Mouse (Mus musculus): Measurements from ENCODE around the gene Acer1. TPM values are rescaled to one million over a fixed set of nuclear protein-coding genes. Genes with fewer than 3 reads are reported as not detected.

Acer1 gene
- not detected in 2 replicates for polyA plus RNA-seq (2016; fragmentation: Nextera tagmentation; extraction: Ambion mirVana)

GRCm38 (mm10) chr17:56982013-56982412 lies at the start of gene Acer1:
Gene Acer1, minus strand, starts transcription at chr17:56982126.
- no peak for DNase-seq (ENCODE audit: low spot score)
- Histone ChIP-seq H3K36me3 (replicated peaks) (no peaks in the 10 kb centered on the region), H3K4me3 (no peak within 1 kb of the TSS), H3K27me3 (replicated peaks; ENCODE audit: low read depth, poor library complexity, severe bottlenecking) (no peaks in the 10 kb centered on the region), H3K9me3 (no peaks in the 10 kb centered on the region), H3K27ac (replicated peaks) (no peak within 1 kb of the TSS), H3K4me1 (no peaks in the 10 kb centered on the region)
- 71% methylated on average over 5 of the region's 5 CpGs for WGBS

GRCm38 (mm10) chr17:57030931-57031660 lies 49.2 kb upstream of the Acer1 start, which contains the start of gene Khsrp:
Gene Khsrp, minus strand, starts transcription at chr17:57031522.
- Histone ChIP-seq H3K27me3 (replicated peaks; ENCODE audit: low read depth, poor library complexity, severe bottlenecking) (no peaks in the 10 kb centered on the region), H3K4me3 (peak within 1 kb of the TSS; percentile 84), H3K4me1 (peaks cover 24% of the 10 kb centered on the region), H3K9me3 (no peaks in the 10 kb centered on the region), H3K27ac (replicated peaks) (peak within 1 kb of the TSS; percentile 99), H3K36me3 (replicated peaks) (peaks cover 36% of the 10 kb centered on the region)
- DNase-seq (ENCODE audit: low spot score): peak; percentile 77
- under 1% methylated on average over 99 of the region's 99 CpGs for WGBS

GRCm38 (mm10) chr17:57029691-57030090 lies 47.8 kb upstream of the Acer1 start:
- Histone ChIP-seq H3K36me3 (replicated peaks) (peaks cover 50% of the 10 kb centered on the region), H3K9me3 (no peaks in the 10 kb centered on the region), H3K27me3 (replicated peaks; ENCODE audit: low read depth, poor library complexity, severe bottlenecking) (no peaks in the 10 kb centered on the region), H3K4me1 (peaks cover 24% of the 10 kb centered on the region), H3K27ac (replicated peaks) (0 out of 2 replicates have a peak overlapping the region, but pooled peaks have one; percentile 99), H3K4me3 (peak overlapping the region; percentile 84)
- no peak for DNase-seq (ENCODE audit: low spot score)
- 56% methylated on average over 8 of the region's 8 CpGs for WGBS

- no peaks in the 10 kb centered on the region for H3K9me3 ChIP-seq
- no peak overlapping the region for H3K4me3 ChIP-seq
- H3K27ac ChIP-seq (replicated peaks): no peak overlapping the region
- 93% methylated on average over 4 of the region's 4 CpGs for WGBS
- peaks cover 23% of the 10 kb centered on the region for H3K4me1 ChIP-seq
- H3K36me3 ChIP-seq (replicated peaks): peaks cover 72% of the 10 kb centered on the region
- H3K27me3 ChIP-seq (replicated peaks; ENCODE audit: low read depth, poor library complexity, severe bottlenecking): no peaks in the 10 kb centered on the region
- no peak for DNase-seq (ENCODE audit: low spot score)
These were observed 45.5 kb upstream of the Acer1 start for GRCm38 (mm10) chr17:57027471-57027870.

GRCm38 (mm10) chr17:57020960-57021359 lies 39.0 kb upstream of the Acer1 start:
- Histone ChIP-seq H3K27ac (replicated peaks) (no peak overlapping the region), H3K4me1 (no peaks in the 10 kb centered on the region), H3K27me3 (replicated peaks; ENCODE audit: low read depth, poor library complexity, severe bottlenecking) (no peaks in the 10 kb centered on the region), H3K4me3 (no peak overlapping the region), H3K9me3 (no peaks in the 10 kb centered on the region), H3K36me3 (replicated peaks) (peaks cover 72% of the 10 kb centered on the region)
- DNase-seq (ENCODE audit: low spot score): no peak
- 93% methylated on average over 5 of the region's 5 CpGs for WGBS

GRCm38 (mm10) chr17:57019693-57020092 lies 37.8 kb upstream of the Acer1 start:
- DNase-seq (ENCODE audit: low spot score): no peak
- H3K27ac ChIP-seq (replicated peaks): no peak overlapping the region
- WGBS: 88% methylated on average over 2 of the region's 2 CpGs
- H3K4me1 ChIP-seq: no peaks in the 10 kb centered on the region
- H3K4me3 ChIP-seq: no peak overlapping the region
- no peaks in the 10 kb centered on the region for H3K9me3 ChIP-seq
- peaks cover 59% of the 10 kb centered on the region for H3K36me3 ChIP-seq (replicated peaks)
- no peaks in the 10 kb centered on the region for H3K27me3 ChIP-seq (replicated peaks; ENCODE audit: low read depth, poor library complexity, severe bottlenecking)

GRCm38 (mm10) chr17:57012245-57012795 lies 30.4 kb upstream of the Acer1 start:
- Histone ChIP-seq H3K27ac (replicated peaks) (peak overlapping the region; percentile 94), H3K9me3 (no peaks in the 10 kb centered on the region), H3K27me3 (replicated peaks; ENCODE audit: low read depth, poor library complexity, severe bottlenecking) (no peaks in the 10 kb centered on the region), H3K4me1 (peaks cover 23% of the 10 kb centered on the region), H3K4me3 (peak overlapping the region; percentile 80), H3K36me3 (replicated peaks) (peaks cover 20% of the 10 kb centered on the region)
- 73% methylated on average over 13 of the region's 13 CpGs for WGBS
- DNase-seq (ENCODE audit: low spot score): no peak

- Histone ChIP-seq H3K27ac (replicated peaks) (peak within 1 kb of the TSS; percentile 94), H3K27me3 (replicated peaks; ENCODE audit: low read depth, poor library complexity, severe bottlenecking) (no peaks in the 10 kb centered on the region), H3K9me3 (no peaks in the 10 kb centered on the region), H3K4me1 (peaks cover 23% of the 10 kb centered on the region), H3K36me3 (replicated peaks) (peaks cover 29% of the 10 kb centered on the region), H3K4me3 (peak within 1 kb of the TSS; percentile 80)
- peak; percentile 97 for DNase-seq (ENCODE audit: low spot score)
- under 1% methylated on average over 51 of the region's 51 CpGs for WGBS
These were observed 29.6 kb upstream of the Acer1 start, which contains the start of the genes Gtf2f1 and Gm17949 for GRCm38 (mm10) chr17:57011236-57012141. Gene Gtf2f1, minus strand, starts transcription at chr17:57011288. Gene Gm17949, plus strand, starts transcription at chr17:57011469.

GRCm38 (mm10) chr17:57010911-57011235 lies 28.9 kb upstream of the Acer1 start:
- Histone ChIP-seq H3K36me3 (replicated peaks) (peaks cover 35% of the 10 kb centered on the region), H3K4me1 (peaks cover 23% of the 10 kb centered on the region), H3K27ac (replicated peaks) (peak overlapping the region; percentile 94), H3K9me3 (no peaks in the 10 kb centered on the region), H3K27me3 (replicated peaks; ENCODE audit: low read depth, poor library complexity, severe bottlenecking) (no peaks in the 10 kb centered on the region), H3K4me3 (peak overlapping the region; percentile 80)
- 1% methylated on average over 19 of the region's 19 CpGs for WGBS
- no peak for DNase-seq (ENCODE audit: low spot score)

- Histone ChIP-seq H3K4me1 (peaks cover 19% of the 10 kb centered on the region), H3K27me3 (replicated peaks; ENCODE audit: low read depth, poor library complexity, severe bottlenecking) (no peaks in the 10 kb centered on the region), H3K4me3 (no peak overlapping the region), H3K36me3 (replicated peaks) (peaks cover 70% of the 10 kb centered on the region), H3K9me3 (no peaks in the 10 kb centered on the region), H3K27ac (replicated peaks) (no peak overlapping the region)
- WGBS: 93% methylated on average over 13 of the region's 13 CpGs
- no peak for DNase-seq (ENCODE audit: low spot score)
These were observed 25.4 kb upstream of the Acer1 start for GRCm38 (mm10) chr17:57007137-57007905.

- no peak overlapping the region for H3K4me3 ChIP-seq
- WGBS: 89% methylated on average over 7 of the region's 7 CpGs
- no peak overlapping the region for H3K27ac ChIP-seq (replicated peaks)
- H3K9me3 ChIP-seq: no peaks in the 10 kb centered on the region
- peaks cover 97% of the 10 kb centered on the region for H3K36me3 ChIP-seq (replicated peaks)
- no peak for DNase-seq (ENCODE audit: low spot score)
- no peaks in the 10 kb centered on the region for H3K4me1 ChIP-seq
- no peaks in the 10 kb centered on the region for H3K27me3 ChIP-seq (replicated peaks; ENCODE audit: low read depth, poor library complexity, severe bottlenecking)
These were observed 22.1 kb upstream of the Acer1 start for GRCm38 (mm10) chr17:57003994-57004393.

GRCm38 (mm10) chr17:57001228-57001627 lies 19.3 kb upstream of the Acer1 start:
- Histone ChIP-seq H3K4me3 (no peak overlapping the region), H3K4me1 (peaks cover 15% of the 10 kb centered on the region), H3K36me3 (replicated peaks) (peaks cover 84% of the 10 kb centered on the region), H3K27me3 (replicated peaks; ENCODE audit: low read depth, poor library complexity, severe bottlenecking) (no peaks in the 10 kb centered on the region), H3K9me3 (no peaks in the 10 kb centered on the region), H3K27ac (replicated peaks) (no peak overlapping the region)
- WGBS: 81% methylated on average over 8 of the region's 8 CpGs
- DNase-seq (ENCODE audit: low spot score): no peak
